Mouse (Mus musculus) heart, adult 11 months (tissue): ENCODE results near the gene Hspb11.

Experiments
- DNase-seq: peaks from one replicate; pipeline ENCODE4 v3.0.0; 2022

The Hspb11 gene

DNA sequence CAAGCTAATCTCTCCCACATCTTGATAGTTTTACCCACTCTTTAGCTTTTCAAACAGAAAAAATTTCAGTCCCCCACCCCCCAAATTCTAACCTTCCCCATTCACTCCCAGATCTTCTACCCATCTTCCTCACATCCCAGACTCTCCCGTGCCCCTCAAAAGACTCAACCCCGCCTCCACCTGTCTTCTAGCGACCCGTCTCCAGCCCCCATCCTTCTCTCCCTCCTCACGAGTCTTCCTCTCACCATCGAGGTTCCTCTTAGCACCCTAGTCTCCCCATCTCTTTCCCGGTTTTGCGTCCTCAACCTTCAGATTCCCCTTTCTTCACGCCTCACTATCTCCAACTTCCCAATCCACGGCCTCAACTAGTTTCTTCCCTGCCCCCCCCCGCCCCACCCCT is 871 bp upstream of the Hspb11 start:
- peak; percentile 91 for DNase-seq

- DNase-seq: peak; percentile 78
Measured at GRCm38 (mm10) chr4:107254414-107254813, 1.0 kb downstream of the Hspb11 start.

DNA sequence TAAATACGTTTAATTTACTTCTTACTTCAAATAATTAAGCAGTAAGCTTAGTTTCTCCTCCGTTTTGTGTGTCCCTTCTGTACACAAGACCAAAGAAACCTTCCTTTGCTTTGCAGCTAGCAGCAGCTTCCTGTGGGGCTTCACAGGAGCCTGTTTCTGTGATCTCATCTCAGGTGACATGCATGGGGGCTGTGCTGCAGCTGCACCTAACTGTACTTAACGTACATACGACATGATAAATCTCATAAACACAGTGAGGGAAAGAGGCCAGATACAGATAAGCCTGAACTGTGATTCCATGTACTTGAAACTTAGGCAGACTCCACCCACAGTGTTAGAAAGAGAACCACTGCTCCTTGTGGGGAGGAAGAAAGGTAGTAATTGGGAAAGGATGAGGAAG is 6.6 kb downstream of the Hspb11 start:
- DNase-seq: peak; percentile 15

DNA sequence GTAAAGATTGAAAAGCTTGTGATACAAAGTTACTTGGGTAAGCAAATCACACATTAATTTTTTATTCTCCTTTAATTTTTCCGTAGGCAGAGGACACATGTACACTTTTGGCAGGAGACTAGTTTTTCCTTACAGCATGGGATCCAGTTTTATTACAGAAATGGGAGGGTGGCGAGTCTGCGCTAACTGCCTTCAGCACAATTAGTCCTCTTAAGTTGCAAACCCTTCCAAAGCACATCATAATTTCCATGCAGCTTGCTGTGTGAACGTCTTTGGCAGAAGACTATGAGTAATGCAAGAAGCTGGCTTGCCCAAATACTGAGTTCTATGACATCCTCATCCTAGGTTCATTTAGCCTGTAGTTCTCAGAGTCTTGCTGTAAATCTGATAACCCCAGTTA is 20.3 kb downstream of the Hspb11 start:
- peak; percentile 84 for DNase-seq

DNA sequence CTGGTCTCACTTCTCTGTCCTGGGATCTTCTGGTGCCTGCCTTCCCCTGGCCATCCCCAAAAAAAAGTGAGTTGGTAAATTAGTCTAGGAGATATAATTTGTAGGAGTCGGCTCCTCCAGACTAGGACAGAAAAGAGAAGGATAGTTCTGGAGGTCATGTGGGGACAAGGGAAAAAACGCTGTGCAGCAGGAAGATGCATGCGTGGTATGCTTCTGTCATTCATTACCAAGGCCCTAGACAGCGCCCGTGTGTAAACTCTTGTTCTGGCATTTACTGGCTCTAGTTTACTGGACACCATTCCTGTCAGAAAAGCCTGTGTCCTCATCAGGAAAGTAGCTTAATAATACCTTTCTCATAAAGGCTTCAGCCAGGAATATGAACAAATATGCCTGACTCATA is 21.1 kb downstream of the Hspb11 start:
- DNase-seq: peak; percentile 57

- peak; percentile 68 for DNase-seq
Measured at GRCm38 (mm10) chr4:107278188-107278707, 24.9 kb downstream of the Hspb11 start.

DNA sequence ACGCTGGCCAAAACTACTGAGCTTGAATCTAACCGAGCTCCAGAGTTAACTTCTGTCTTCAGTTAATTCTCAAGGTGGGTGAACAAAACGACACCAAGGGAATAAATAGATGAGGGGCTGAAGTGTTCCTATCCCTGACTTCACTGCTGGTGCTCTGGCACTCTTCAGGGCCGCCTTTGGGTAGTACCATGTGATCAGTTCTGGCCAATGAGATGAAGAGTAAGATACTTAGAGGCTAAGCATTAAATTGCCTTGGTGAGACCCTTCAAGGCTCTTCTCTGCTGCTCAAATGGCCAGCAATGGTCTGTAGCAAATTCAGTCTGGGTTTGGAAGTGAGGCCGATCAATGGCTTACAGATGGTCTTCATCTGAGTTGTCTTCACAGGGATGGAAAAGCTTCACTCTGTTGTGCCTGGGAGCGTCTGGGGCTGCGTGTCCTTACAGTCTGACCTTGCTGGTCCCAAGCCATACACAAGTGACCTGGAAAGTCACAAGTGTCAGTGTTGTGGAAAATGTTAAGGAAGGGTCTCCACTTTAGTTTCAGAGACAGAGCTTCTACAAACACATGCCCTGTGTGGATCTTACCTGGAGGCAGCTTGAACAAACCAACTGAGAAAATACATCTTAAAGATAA is 27.6 kb downstream of the Hspb11 start:
- peak; percentile 64 for DNase-seq

DNA sequence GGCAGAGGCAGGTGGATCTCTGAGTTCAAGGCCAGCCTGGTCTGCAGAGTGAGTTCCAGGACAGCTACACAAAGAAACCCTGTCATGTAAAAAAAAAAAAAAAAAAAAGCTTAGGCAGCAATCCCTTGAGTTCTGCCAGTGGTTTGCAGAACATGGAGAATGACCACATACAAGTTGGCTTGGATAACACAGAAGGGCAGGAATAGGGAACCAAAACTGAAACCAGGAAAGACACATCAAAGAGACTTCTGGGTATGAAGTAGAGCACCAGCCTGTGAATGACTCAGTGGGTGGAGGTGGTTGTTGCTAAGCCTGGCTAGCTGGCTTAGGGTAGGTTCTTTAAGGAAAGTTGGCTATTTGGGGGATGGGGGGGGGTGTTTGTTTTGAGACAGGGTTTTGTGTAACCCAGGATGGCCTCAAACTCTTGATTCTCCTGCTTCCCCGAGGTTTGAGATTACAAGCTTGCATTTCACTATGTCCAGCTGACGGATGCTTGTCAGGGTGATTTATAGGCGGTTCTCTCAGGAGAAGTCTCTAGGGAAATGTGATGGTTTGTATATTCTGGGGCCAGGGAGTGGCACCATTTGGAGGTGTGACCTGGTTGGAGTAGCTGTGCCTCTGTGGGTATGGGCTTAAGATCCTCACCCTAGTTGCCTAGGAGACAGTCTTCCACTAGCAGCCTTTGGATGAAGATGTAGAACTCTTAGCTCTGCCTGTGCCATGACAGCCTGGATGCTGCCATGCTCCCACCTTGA is 32.2 kb downstream of the Hspb11 start:
- peak; percentile 93 for DNase-seq

- peak; percentile 71 for DNase-seq
Measured at GRCm38 (mm10) chr4:107286386-107286785, 33.0 kb downstream of the Hspb11 start.

GRCm38 (mm10) chr4:107287517-107287916 is 34.1 kb downstream of the Hspb11 start:
- peak; percentile 56 for DNase-seq

DNA sequence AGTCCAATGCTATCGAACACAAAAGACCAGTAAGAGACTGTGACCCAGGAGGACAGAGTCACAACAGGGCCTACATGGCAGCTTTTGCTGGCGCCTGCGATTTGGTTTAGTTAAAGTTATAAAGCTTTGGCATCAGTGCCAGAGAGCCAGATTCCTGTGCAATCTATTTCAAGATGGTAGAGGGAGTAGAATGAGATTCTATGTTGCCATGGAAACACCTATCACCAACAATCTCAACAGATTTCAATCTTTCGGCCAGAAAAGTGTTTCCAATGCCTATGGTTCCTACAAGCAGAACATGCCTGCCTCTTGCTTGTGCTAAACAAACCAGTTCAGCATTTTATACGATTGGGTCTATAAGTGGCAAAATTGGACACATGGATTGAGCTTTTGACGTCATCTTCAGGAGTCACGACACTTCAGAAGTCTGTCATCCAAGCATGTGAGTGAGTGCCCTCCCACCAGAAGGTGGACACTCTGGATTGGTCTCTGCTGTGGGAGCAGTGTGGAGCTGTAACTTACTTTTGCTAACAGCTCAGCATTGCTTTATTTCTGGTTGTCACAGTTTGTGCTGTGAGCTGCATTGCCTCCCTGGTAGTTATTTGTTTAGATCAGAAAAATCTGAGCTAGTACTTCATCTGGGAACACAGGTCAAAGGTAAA is 38.3 kb downstream of the Hspb11 start:
- no peak for DNase-seq

DNA sequence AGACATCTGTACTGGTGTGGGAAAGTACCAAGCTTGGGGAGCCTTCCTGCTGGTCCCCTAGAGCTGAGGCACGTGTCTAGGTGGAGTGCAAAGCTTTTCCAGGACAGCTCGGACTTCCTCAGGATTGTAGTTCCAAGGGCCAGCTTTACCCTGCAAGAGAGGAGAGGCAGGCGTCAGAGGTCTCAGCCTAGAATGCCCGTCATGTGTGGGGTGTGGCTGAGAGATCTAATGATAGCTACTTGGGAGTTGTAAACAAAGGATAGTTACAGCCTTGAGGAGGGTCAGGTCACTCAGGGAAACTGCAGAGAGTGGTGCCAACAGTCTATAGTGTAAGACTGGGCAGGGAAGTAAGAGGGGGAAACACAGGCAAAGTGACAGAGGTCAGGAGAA is 38.9 kb downstream of the Hspb11 start:
- no peak for DNase-seq

DNA sequence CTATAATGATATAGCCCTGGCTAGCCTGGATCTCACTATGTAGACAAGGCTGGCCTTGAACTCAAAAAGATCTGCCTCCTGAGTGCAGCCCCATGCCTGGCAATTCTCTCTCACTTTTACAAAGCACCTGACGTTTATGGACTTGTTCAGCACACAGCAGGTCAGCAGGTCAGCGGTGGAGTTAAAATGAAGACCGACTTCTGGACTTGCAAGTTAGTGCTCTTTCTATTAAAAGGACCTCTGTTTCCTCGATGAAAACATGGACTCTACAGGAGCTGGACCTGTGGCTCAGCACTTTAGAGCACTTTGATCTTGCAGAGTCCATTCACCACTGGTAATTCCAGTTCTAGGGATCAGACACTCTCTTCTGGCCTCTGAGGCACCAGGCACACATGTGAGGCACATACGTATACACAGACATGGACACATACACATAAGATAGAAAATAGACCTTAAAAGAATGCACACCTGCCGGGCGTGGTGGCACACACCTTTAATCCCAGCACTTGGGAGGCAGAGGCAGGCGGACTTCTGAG is 44.7 kb downstream of the Hspb11 start:
- no peak for DNase-seq

- DNase-seq: no peak
Measured at GRCm38 (mm10) chr4:107299779-107300340, 46.5 kb downstream of the Hspb11 start.

DNA sequence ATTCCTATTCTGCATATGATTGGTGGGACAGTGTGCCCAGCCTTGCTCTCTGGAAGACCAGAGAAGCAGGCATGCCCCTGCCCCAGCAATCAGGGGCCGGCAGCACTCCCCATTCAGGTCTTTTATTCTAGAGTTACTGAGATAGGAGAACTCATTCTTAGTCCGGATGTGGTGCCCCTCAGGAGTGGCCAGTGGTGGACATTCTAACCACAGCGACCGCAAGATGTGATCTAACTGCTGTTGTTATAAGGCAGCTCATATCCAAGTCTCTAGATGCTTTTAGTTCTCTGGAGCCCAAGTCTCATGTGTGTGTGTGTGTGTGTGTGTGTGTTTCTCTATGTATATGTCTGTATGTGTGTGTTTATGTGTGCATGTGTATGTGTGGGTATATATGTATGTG is 47.0 kb downstream of the Hspb11 start:
- DNase-seq: no peak

- DNase-seq: no peak
Measured at GRCm38 (mm10) chr4:107300902-107301555, 47.6 kb downstream of the Hspb11 start.

DNA sequence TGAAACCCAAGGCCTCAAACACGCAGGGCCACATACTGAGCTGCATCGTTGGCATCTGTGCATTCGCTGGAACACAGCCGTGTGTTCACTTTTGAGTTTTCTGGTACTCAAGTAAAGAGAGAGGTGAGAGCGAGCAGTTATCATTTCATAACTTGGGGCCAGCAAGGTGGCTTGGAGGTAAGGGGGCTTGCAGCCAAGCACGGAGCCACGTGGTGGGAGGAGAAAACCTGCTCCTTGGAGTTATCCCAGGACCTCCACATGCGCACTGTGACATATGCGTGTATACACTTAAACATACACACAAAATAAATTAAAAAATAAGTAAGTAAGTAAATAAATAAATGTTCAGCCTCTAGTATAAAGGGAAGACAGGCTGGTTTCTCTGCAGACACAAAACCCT is 48.8 kb downstream of the Hspb11 start:
- no peak for DNase-seq

DNA sequence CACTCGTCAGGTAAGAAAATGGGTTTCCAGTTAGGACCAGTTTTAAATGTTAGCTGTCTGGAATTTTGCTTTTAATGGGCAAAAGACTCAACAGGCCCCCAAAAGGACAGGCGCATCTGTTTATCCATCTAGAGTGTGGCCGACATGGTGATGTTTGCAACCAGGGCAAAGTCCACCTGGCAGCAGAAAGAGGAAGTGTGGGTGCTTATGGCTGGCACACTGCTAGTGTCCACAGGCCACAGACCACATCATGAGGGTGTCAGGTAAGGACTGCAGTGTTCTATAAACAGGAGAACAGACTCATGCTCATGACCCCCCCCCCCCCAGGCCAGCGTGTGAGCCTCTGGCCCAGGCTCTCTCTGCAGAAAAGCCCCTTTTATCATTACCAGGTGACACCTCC is 49.4 kb downstream of the Hspb11 start:
- no peak for DNase-seq

GRCm38 (mm10) chr4:107303531-107303930 is 50.1 kb downstream of the Hspb11 start:
- DNase-seq: no peak

- no peak for DNase-seq
Measured at GRCm38 (mm10) chr4:107306966-107307365, 53.6 kb downstream of the Hspb11 start, which contains the start of gene Dio1. Dio1 (minus strand) TSS chr4:107307169.

DNA sequence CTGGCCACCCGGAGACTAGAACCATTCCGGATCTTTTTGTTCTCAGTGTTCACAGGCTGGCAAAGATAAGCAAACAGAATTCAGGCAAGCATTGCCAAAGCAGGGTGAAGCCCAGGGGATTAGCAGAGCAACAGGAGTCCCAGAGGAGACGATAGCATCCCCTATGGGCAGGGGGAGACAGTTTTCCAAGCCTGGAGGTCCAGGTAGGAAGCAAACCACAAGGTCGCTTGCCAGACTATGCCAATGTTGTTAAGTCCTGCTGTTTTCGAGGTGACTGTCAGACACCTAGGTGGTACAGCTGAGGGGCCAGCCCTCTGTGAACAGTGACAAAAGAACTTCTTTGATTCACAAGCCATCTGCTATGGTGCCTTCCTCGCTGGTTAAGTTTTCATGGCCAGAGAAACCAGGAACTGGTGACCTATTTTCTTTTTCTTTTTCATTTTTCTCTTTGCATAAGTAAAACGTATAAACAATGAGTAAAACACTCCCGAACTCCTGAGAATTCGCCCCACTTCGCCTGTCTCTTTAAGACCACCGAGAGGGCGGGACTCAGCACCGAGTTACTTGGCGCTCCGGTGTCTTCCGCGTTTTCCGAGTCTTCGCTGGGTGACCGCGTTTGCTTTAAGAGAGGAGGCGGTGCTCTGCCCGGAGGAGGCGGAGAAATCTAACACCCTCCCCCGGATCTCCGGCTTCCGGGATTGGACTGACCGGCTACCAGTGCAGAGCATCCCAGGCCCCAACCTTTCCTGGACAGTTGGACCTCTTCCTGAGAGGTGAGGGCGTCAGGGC is 60.5 kb downstream of the Hspb11 start, which contains the start of gene Yipf1:
Gene Yipf1, plus strand, starts transcription at position 674 of the 789 bp plus-strand sequence.
- DNase-seq: peak; percentile 100

DNA sequence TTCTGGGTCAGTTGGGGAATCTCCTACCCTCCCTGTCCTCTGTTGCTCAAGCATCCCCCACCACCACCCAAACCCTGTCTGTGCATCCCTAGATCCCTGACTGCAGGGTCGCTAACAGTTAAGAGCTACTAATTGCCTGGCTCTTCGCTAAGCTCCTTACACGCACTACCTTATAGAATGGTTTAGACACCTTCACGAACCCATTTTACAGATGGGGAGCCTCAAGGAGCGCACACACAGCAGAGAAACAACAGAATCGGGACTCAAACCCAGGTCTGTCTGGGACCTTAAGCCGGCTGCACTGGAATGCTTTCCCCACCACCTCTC is 61.0 kb downstream of the Hspb11 start:
- DNase-seq: no peak
